Mouse (Mus musculus) C2C12 (cell line): ENCODE results near the gene Tnip1.

ENCODE experiments used
- CTCF ChIP-seq: IDR thresholded peaks from one replicate; pipeline ENCODE4 v1.5.1; 2011; ENCODE audit not compliant: control insufficient read depth, insufficient read depth, insufficient read length
- FOSL1 ChIP-seq: IDR thresholded peaks from one replicate; pipeline ENCODE4 v1.8.0; 2011; ENCODE audit warnings: mild to moderate bottlenecking, low read length; ENCODE audit not compliant: poor library complexity, insufficient read depth, severe bottlenecking
- MAX ChIP-seq: IDR thresholded peaks from one replicate; pipeline ENCODE4 v1.6.1; 2011; ENCODE audit warnings: mild to moderate bottlenecking, control low read depth
- MYOG ChIP-seq: IDR thresholded peaks from one replicate; pipeline ENCODE4 v1.6.1; 2011; ENCODE audit not compliant: control insufficient read depth, insufficient read length; ENCODE audit errors: extremely low read depth

DNA sequence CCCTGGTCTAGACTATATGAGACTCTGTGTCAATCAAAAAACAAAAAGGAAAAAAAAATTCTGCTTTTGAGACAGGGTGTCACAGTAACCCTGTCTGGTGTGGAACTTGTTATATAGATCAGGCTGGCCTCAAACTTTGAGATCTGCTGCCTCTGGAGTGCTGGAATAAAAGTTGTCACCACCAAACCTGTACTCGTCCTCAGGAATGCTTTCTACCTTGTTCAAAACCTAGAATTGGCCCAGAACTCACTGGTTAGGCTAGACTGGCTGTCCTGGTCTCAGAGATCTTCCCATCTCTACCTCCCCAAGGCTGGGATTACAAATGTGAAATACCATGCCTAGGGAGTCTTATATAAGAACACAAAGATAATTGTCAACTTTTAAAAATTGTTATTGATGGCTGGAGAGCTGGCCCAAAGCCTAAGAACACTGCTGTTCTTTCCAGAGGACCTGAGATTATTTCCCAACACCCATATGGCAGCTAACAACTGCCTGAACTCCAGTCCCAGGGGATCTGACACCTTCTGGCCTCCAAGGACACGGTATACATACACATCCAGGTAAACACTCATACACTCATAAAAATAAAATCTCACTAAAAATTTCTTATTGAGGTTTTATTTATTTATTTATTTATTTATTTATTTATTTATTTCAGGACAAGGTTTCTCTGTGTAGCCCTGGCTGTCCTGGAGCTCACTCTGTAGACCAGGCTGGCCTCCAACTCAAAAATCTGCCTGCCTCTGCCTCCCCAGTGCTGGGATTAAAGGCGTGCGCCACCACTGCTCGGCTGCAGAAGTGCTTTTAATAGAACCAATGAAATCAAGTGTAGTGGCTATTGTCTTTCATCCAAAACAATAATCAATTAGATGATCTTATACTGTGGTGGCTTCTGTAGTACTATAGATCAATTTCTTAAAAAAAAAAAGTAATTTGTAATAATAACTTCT is 101.0 kb downstream of the Tnip1 start:
- TF ChIP-seq CTCF = no peak
- no peak for TF ChIP-seq MAX
- no peak for TF ChIP-seq FOSL1
- TF ChIP-seq MYOG = no peak
